Mouse (Mus musculus) E14TG2a.4 (cell line): ENCODE data around the gene Tmem230.

Experiments
- H3K27me3 ChIP-seq: 2 replicates; pipeline ENCODE4 v1.6.1; 2014; ENCODE audit warnings: low read length, control low read depth; ENCODE audit not compliant: insufficient read depth
- H3K36me3 ChIP-seq: 2 replicates; pipeline ENCODE4 v1.6.1; 2014; ENCODE audit warnings: low read length, control low read depth; ENCODE audit not compliant: insufficient read depth
- H3K4me1 ChIP-seq: replicated peaks from 2 replicates; pipeline ENCODE4 v1.6.1; 2014; ENCODE audit warnings: low read depth, low read length, control low read depth
- H3K4me3 ChIP-seq: replicated peaks from 2 replicates; pipeline ENCODE4 v1.5.1; 2014; ENCODE audit warnings: mild to moderate bottlenecking, low read length
- H3K9me3 ChIP-seq: 2 replicates; pipeline ENCODE4 v1.6.1; 2014; ENCODE audit warnings: low read length, control low read depth
- CTCF ChIP-seq: conservative IDR thresholded peaks from 2 replicates; pipeline ENCODE4 v1.5.1; 2014; ENCODE audit warnings: low read length
- NANOG ChIP-seq: IDR thresholded peaks from 2 replicates; pipeline ENCODE4 v1.6.1; 2014; ENCODE audit warnings: borderline replicate concordance, low read length, mixed read lengths
- POU5F1 ChIP-seq: IDR thresholded peaks from 2 replicates; pipeline ENCODE4 v1.6.1; 2014; ENCODE audit warnings: low read length, borderline replicate concordance

The Tmem230 gene

GRCm38 (mm10) chr2:132278273-132278853, 30.8 kb upstream of the Tmem230 start:
- peaks cover 24% of the 10 kb centered on the region for H3K36me3 ChIP-seq
- no peak for TF ChIP-seq POU5F1
- no peak overlapping the region for H3K4me3 ChIP-seq
- H3K4me1 ChIP-seq: peaks cover 61% of the 10 kb centered on the region
- H3K9me3 ChIP-seq: no peaks in the 10 kb centered on the region
- H3K27me3 ChIP-seq: no peaks in the 10 kb centered on the region

DNA sequence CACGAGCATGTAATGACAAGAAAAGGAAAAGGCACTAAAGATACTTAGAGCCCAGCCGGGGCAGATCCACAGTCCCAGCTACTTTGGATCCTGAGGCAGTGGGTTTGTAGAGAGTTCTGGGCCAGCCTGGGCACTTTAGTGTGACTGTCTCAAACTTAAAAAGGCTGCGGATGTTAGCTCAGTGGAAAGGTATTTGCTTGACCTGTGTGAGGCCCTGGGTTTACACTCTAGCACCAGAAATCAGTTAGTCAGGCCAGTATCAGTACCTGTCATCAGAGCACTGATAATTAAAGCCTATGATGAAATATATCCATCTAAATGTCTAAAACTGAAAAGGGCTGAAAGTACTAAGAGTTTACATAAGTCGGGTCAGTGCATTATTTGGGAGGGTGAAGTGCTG, 28.6 kb upstream of the Tmem230 start:
- Histone ChIP-seq H3K27me3 (no peaks in the 10 kb centered on the region), H3K36me3 (peaks cover 24% of the 10 kb centered on the region), H3K9me3 (no peaks in the 10 kb centered on the region), H3K4me3 (no peak overlapping the region), H3K4me1 (peaks cover 62% of the 10 kb centered on the region)
- TF ChIP-seq CTCF (no peak), POU5F1 (no peak), NANOG (no peak)

DNA sequence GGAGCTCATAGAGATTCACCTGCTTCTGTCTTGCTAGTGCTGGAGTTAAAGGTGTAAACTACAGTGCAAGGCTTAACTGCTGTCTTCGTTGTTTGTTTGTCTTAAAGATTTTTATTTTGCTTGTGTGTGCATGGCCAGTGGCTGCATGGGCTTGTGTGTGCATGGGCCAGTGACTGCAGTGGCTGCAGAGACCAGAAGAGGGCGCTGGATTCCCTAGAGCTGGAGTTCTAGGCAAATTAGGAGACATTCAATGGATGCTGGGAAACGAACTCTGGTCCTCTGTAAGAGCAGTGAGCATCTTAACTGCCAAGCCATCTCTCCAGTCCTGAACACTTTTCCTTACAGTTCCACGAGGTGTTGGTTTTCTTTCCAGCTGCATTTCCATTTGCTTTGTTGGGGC, 27.9 kb upstream of the Tmem230 start:
- TF ChIP-seq POU5F1 (no peak), CTCF (peak; percentile 44), NANOG (no peak)
- Histone ChIP-seq H3K9me3 (no peaks in the 10 kb centered on the region), H3K27me3 (no peaks in the 10 kb centered on the region), H3K36me3 (peaks cover 18% of the 10 kb centered on the region), H3K4me3 (no peak overlapping the region), H3K4me1 (peaks cover 63% of the 10 kb centered on the region)

DNA sequence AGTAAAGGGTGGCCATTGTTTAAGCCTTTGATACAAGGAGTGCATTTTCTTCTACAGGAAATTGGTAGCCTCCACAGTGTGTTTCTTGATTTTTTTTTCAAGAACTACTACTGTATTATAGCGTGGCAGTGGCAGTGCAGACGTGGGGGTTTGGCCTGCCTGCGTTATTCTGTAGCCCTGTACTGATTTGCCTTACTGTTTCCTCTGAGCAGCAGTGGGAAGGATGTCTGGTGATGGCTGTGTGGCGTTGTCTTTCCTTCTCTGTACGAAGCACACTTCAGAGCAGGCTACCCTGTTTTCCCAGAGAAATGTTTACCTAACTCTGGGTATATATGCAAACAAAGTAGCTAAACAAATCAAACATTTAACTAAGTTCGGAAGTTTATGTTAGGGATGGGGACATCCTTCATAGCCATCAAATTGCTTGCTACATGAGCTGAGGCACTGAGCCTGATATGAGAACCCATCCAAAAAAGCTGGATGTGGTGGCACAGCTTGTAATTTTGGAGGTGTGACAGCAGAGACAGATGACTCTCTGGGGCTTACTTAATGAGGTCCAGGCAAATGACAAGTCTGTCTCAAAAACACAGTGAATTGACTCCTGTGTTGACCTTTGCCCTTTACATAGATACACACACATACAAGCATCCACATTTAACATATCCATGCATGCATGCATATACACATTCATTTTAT, 25.2 kb upstream of the Tmem230 start:
- Histone ChIP-seq H3K36me3 (no peaks in the 10 kb centered on the region; the same call in 1 of the 2 replicates), H3K4me1 (peaks cover 56% of the 10 kb centered on the region), H3K4me3 (no peak overlapping the region), H3K9me3 (no peaks in the 10 kb centered on the region), H3K27me3 (no peaks in the 10 kb centered on the region)
- no peak for TF ChIP-seq NANOG
- TF ChIP-seq CTCF: no peak
- no peak for TF ChIP-seq POU5F1

- no peaks in the 10 kb centered on the region for H3K36me3 ChIP-seq
- H3K27me3 ChIP-seq: no peaks in the 10 kb centered on the region
- H3K4me1 ChIP-seq: peaks cover 65% of the 10 kb centered on the region
- H3K4me3 ChIP-seq: no peak overlapping the region
- TF ChIP-seq POU5F1: no peak
- no peak for TF ChIP-seq CTCF
- no peak for TF ChIP-seq NANOG
- H3K9me3 ChIP-seq: no peaks in the 10 kb centered on the region
These were observed 22.8 kb upstream of the Tmem230 start for GRCm38 (mm10) chr2:132270331-132270951.

DNA sequence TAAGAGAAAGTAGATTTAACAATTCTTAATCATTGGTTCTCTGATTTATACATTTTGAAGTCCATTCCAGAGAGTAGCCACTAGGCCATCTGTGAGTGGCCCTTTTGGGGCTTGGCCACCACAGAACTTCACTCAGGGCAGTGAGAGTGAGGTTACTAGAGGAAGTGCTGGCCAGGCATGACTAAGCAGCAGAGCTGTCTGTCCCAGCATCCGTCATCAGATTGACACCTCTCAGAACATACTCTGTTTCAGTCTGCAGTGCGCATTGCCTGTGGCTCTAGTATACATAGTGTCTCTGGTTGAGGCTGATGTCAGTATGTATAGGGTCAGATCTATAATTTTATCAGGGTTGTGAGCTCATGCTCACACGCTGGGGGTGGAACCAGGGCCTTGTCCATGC, 21.6 kb upstream of the Tmem230 start:
- Histone ChIP-seq H3K27me3 (no peaks in the 10 kb centered on the region), H3K36me3 (no peaks in the 10 kb centered on the region), H3K4me3 (no peak overlapping the region), H3K9me3 (no peaks in the 10 kb centered on the region), H3K4me1 (peaks cover 70% of the 10 kb centered on the region)
- TF ChIP-seq CTCF: no peak
- no peak for TF ChIP-seq POU5F1

DNA sequence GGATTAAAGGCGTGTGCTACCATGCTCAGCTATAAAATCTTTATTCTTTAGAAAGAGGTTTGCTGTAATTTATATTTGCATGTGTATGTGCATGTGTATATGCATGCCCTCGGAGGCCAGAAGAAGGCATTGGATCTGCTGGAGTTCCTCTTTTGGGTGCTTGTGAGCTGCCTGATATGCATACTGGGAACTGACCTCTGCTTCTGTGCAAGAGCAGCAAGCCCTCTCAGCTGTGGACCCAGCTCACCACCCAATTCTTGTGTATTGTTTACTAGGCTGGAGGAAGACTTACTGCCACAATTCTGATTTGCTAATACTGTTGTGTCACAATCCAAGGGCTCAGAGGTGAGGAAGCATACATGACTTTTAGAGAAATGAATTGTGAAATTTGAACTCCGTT, 18.5 kb upstream of the Tmem230 start:
- TF ChIP-seq NANOG: no peak
- no peak for TF ChIP-seq POU5F1
- no peak for TF ChIP-seq CTCF
- no peak overlapping the region for H3K4me3 ChIP-seq
- H3K27me3 ChIP-seq: no peaks in the 10 kb centered on the region
- H3K9me3 ChIP-seq: no peaks in the 10 kb centered on the region
- H3K36me3 ChIP-seq: no peaks in the 10 kb centered on the region
- H3K4me1 ChIP-seq: peaks cover 56% of the 10 kb centered on the region

DNA sequence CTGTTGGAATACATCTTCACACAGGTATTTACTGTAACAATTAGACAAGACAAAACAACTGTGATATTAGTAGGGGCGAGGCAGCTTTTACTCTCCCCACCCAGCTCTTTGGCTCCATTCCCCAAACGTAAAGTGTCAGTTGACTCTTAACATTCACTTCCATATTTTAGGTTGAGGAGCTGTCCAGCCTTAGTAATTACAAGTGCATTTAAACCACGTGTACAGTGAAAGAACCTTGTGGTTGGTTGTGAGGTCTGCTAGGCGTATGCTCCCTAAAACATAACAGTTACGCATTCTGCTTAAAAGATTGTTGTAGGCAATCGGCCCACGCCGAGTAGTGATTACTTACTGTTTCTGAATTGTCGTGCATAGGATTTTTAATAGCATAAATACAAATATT, 17.6 kb upstream of the Tmem230 start:
- Histone ChIP-seq H3K9me3 (no peaks in the 10 kb centered on the region), H3K27me3 (no peaks in the 10 kb centered on the region), H3K4me1 (peaks cover 54% of the 10 kb centered on the region), H3K4me3 (no peak overlapping the region), H3K36me3 (no peaks in the 10 kb centered on the region)
- TF ChIP-seq CTCF: no peak
- TF ChIP-seq NANOG: no peak
- no peak for TF ChIP-seq POU5F1
